10 mouse cellular contexts compared by ENCODE assay signal in genomic region chr11:103261671-103262411, GRCm38 (mm10). TPM values are rescaled to one million over a fixed set of nuclear protein-coding genes. Genes with fewer than 3 reads are reported as not detected.
DNase-seq lines count a peak whose midpoint lies in the region; ATAC-seq and TF ChIP-seq lines count a peak whose summit lies in the region.
"Had no signal": no experiment of that assay in that cellular context is flagged by ENCODE, and none has a peak within 500 bp of the region (broad histone marks: within the 10 kb centered on the region; RNA-seq: fewer than 3 reads in every experiment).

No protein-coding gene starts in this region.

- no peak for TF ChIP-seq CTCF in kidney, adult 2 months (conservative IDR thresholded peaks at IDR 0.05; ENCODE audit: insufficient read depth, insufficient read length, low read depth, low read length)

- H3K36me3 ChIP-seq in kidney, adult 2 months (ENCODE audit: control insufficient read depth, insufficient read depth, low read length), result no peaks in the 10 kb centered on the region
- no peaks in the 10 kb centered on the region for H3K36me3 ChIP-seq in heart, embryonic 11.5 days (ENCODE audit: control insufficient read depth, insufficient read depth, low read length)
- H3K36me3 ChIP-seq in forebrain, embryonic 16.5 days (ENCODE audit: control insufficient read depth, insufficient read depth), result no peaks in the 10 kb centered on the region

- ATAC-seq in heart, embryonic 11.5 days (replicated peaks; ENCODE audit: insufficient number of reproducible peaks, low FRiP score, low TSS enrichment), result no peak
- ATAC-seq in forebrain, embryonic 16.5 days, result no peak

- no peaks in the 10 kb centered on the region for H3K9me3 ChIP-seq in heart, embryonic 11.5 days (replicated peaks; ENCODE audit: control insufficient read depth, low read length)
- H3K9me3 ChIP-seq in forebrain, embryonic 16.5 days (ENCODE audit: control insufficient read depth, low read length), result no peaks in the 10 kb centered on the region

- no peak for TF ChIP-seq POLR2A in kidney, adult 2 months (IDR thresholded peaks at IDR 0.05; ENCODE audit: low read depth, low read length)

- WGBS in kidney, adult 2 months, result 68% methylated on average over 7 of the region's 7 CpGs
- 68% methylated on average over 7 of the region's 7 CpGs for WGBS in heart, embryonic 11.5 days (ENCODE audit: insufficient replicate concordance)
- WGBS in forebrain, embryonic 16.5 days, result 90% methylated on average over 7 of the region's 7 CpGs

- peak; percentile 84 for DNase-seq in kidney, adult 2 months
- no peak for DNase-seq in kidney, postnatal 4 days
- DNase-seq in adrenal gland, postnatal 10 days, result peak; percentile 67
- DNase-seq in kidney, postnatal 10 days, result peak; percentile 40
- no peak for DNase-seq in right cerebral cortex, postnatal 36 days (ENCODE audit: low spot score in 2 of 2)
- DNase-seq in urinary bladder, adult 2 months (ENCODE audit: low spot score), result no peak
- DNase-seq: cerebellum, adult 11 months; right cerebral cortex, postnatal 14 days had no signal

- 0 out of 2 replicates have a peak overlapping the region, but pooled peaks have one; percentile 2 for H3K4me3 ChIP-seq in kidney, adult 2 months (ENCODE audit: insufficient read depth, low read depth, low read length)
- no peak overlapping the region for H3K4me3 ChIP-seq in heart, embryonic 11.5 days (ENCODE audit: low read depth, low read length)
- no peak overlapping the region for H3K4me3 ChIP-seq in forebrain, embryonic 16.5 days (replicated peaks; ENCODE audit: low read length)

- peak overlapping the region; percentile 66 for H3K27ac ChIP-seq in kidney, adult 2 months (ENCODE audit: insufficient read depth, low read depth, low read length)
- no peak overlapping the region for H3K27ac ChIP-seq in heart, embryonic 11.5 days (ENCODE audit: low read depth, low read length)
- H3K27ac ChIP-seq in forebrain, embryonic 16.5 days (ENCODE audit: low read length), result no peak overlapping the region

- H3K9ac ChIP-seq in heart, embryonic 11.5 days (ENCODE audit: low read depth, low read length), result peak overlapping the region; percentile 46; the same call in 1 of the 2 replicates
- H3K9ac ChIP-seq in forebrain, embryonic 16.5 days (replicated peaks; ENCODE audit: low read depth, low read length), result no peak overlapping the region

- H3K4me2 ChIP-seq in heart, embryonic 11.5 days, result peak overlapping the region; percentile 34
- H3K4me2 ChIP-seq in forebrain, embryonic 16.5 days (ENCODE audit: low read length), result no peak overlapping the region

- peaks cover 36% of the 10 kb centered on the region for H3K4me1 ChIP-seq in kidney, adult 2 months (ENCODE audit: control insufficient read depth, insufficient read depth, low read length)
- H3K4me1 ChIP-seq in heart, embryonic 11.5 days (ENCODE audit: control insufficient read depth, insufficient read depth, low read length), result peaks cover 17% of the 10 kb centered on the region
- H3K4me1 ChIP-seq in forebrain, embryonic 16.5 days (replicated peaks; ENCODE audit: control insufficient read depth, insufficient read depth, low read length), result peaks cover 35% of the 10 kb centered on the region

- H3K27me3 ChIP-seq in kidney, adult 2 months (replicated peaks; ENCODE audit: control insufficient read depth, insufficient read depth, low read length), result no peaks in the 10 kb centered on the region
- H3K27me3 ChIP-seq in heart, embryonic 11.5 days (ENCODE audit: control insufficient read depth, insufficient read depth, low read length), result 0 out of 2 replicates have a peak, but pooled peaks cover 3% of the 10 kb centered on the region
- H3K27me3 ChIP-seq in forebrain, embryonic 16.5 days (replicated peaks; ENCODE audit: control insufficient read depth, insufficient read depth, low read length), result no peaks in the 10 kb centered on the region

RNA-seq across cellular contexts. Expression of gene Map3k14, which starts 5.4 kb away (rescaled TPM):
- 8.0 and 8.6 TPM in 2 replicates for polyA plus RNA-seq in kidney, adult 2 months (2012; rRNA removed)
- total RNA-seq in adrenal gland, postnatal 10 days (2021), result 1 to 10 TPM; 5.2 to 6.9 TPM
- 1.4 and 1.7 TPM in 2 replicates for polyA plus RNA-seq in heart, embryonic 11.5 days (2014; fragmentation: Nextera tagmentation; extraction: Ambion mirVana)
- polyA plus RNA-seq in forebrain, embryonic 16.5 days (2015; fragmentation: Nextera tagmentation; extraction: Ambion mirVana), result 2.8 and 4.8 TPM in 2 replicates
- 6.6 and 8.9 TPM in 2 replicates for polyA plus RNA-seq in urinary bladder, adult 2 months (2012; rRNA removed)

RNA-seq across cellular contexts. Expression of gene Spata32, which starts 43.6 kb away (rescaled TPM):
- not detected in 2 replicates for polyA plus RNA-seq in kidney, adult 2 months (2012; rRNA removed)
- not detected for total RNA-seq in adrenal gland, postnatal 10 days (2021)
- polyA plus RNA-seq in heart, embryonic 11.5 days (2014; fragmentation: Nextera tagmentation; extraction: Ambion mirVana), result not detected in 2 replicates
- 0.22 TPM in 1 of 2 replicates, not detected in the other for polyA plus RNA-seq in forebrain, embryonic 16.5 days (2015; fragmentation: Nextera tagmentation; extraction: Ambion mirVana)
- polyA plus RNA-seq in urinary bladder, adult 2 months (2012; rRNA removed), result not detected in 2 replicates

RNA-seq across cellular contexts. Expression of gene 1700023F06Rik, which starts 53.5 kb away (rescaled TPM):
- 0.09 and 0.22 TPM in 2 replicates for polyA plus RNA-seq in kidney, adult 2 months (2012; rRNA removed)
- total RNA-seq in adrenal gland, postnatal 10 days (2021), result under 1 TPM in 1 of 2 experiments, not detected in 1; 0.27 TPM
- not detected in 2 replicates for polyA plus RNA-seq in heart, embryonic 11.5 days (2014; fragmentation: Nextera tagmentation; extraction: Ambion mirVana)
- polyA plus RNA-seq in forebrain, embryonic 16.5 days (2015; fragmentation: Nextera tagmentation; extraction: Ambion mirVana), result 0.73 and 1.5 TPM in 2 replicates
- polyA plus RNA-seq in urinary bladder, adult 2 months (2012; rRNA removed), result 1.3 and 3.3 TPM in 2 replicates

Comparison
In these comparisons a context has a peak if more than half of its experiments do, and no peak if none do; other contexts are left out.
1. DNase-seq: peak in kidney, adult 2 months (single experiment), adrenal gland, postnatal 10 days (single experiment) and kidney, postnatal 10 days (single experiment); none in kidney, postnatal 4 days (0 of 2), right cerebral cortex, postnatal 36 days (0 of 2) and urinary bladder, adult 2 months (single experiment).